Mouse (Mus musculus) retina, embryonic 14.5 days (tissue): ENCODE measurements around the gene Cep95.
A peak's percentile ranks its signal among the peaks of the same experiment; 100 is the strongest.
"Not testable (repeated sequence)": the region's sequence is repeated elsewhere in the genome, so short reads cannot be mapped to it uniquely, and the experiment has no call there.

ENCODE experiments used
- DNase-seq: peaks from one replicate; pipeline ENCODE4 v3.0.0-alpha.2; 2015; ENCODE audit warnings: low spot score

The Cep95 gene

DNA sequence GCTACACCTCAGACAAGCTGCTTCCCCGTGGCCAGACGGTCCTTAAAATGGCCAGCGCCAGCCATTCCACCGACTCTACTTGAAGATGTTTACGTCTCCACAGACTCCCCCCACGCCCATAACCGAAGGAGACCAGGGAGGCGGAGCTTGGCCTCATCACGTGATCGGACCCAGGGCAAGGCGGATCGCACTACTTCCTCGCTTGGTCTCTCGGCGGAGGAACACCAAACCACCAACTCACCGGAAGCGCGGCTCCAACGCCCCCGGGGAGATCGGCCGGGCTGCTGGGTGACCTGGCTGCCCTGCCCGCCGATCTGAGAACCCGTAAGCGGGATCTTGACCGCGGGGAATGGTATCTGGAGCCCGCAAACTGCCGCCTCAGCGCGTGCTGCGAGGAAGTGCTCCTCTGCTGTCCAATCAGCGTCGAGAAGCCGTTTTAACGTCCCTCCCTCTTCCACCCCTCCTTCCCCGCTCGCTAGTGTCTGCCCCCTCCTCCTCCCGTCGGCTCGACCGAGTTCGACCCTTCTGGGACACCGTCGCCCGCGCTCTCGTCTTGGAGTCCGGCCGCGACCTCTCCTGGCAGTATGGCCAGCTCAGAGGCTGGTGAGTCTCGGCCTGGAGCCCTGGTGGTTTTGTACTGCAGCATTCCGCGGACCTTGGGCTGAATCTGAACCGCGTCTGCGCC, at the start of gene Cep95, which contains the start of gene Ddx5:
Gene Cep95 (plus strand): TSS at position 478 of the 685 bp plus-strand sequence.
Gene Ddx5 (minus strand): TSS at position 411 of the 685 bp plus-strand sequence.
- peak; percentile 97 for DNase-seq

DNA sequence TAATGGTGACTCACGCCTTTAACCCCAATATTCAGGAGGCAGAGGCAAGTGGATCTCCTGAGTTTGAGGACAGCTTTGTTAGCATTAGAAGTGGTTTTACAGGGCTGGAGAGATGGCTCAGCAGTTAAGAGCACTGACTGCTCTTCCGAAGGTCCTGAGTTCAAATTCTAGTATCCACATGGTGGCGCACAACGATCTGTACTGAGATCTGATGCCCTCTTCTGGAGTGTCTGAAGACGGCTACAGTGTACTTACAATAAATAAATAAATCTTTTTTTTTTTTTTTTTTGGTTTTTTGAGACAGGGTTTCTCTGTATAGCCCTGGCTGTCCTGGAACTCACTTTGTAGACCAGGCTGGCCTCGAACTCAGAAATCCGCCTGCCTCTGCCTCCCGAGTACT, 48.3 kb upstream of the Cep95 start:
- not testable (repeated sequence) for DNase-seq

DNA sequence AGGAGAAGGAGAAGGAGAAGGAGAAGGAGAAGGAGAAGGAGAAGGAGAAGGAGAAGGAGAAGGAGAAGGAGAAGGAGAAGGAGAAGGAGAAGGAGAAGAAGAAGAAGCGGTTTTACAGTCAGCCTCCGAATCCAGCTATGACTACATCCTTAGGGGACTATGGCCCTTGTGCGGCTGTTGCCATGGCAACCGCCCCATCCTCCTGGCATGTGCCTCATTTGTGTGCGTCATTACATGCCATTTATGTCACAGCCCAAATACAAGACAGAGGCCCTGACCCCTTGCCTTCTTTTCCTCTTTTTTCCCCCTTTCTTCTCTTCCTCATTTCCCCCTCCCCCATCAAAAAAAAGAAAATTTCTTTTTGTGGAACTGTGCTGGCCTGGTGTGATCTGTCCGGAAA, 47.8 kb upstream of the Cep95 start:
- DNase-seq = peak; percentile 58

DNA sequence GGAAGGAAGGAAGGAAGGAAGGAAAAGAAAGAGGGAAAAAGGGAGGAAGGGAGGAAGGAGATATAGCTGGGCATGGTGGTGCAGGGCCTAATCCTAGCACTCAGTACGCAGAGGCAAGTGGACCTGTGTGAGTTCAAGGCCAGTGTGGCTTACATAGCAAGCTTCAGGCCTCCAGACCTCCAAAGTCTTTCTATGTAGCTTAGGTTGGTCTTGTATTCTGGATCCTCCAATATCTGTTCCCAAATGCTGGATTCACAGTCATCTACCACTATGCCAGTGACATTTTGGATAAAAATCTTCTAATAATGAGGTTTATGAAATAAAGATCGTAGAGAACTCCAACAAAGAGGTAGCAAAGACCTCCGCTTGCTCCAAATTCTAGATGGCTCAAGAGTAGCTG, 47.2 kb upstream of the Cep95 start:
- DNase-seq = no peak

DNA sequence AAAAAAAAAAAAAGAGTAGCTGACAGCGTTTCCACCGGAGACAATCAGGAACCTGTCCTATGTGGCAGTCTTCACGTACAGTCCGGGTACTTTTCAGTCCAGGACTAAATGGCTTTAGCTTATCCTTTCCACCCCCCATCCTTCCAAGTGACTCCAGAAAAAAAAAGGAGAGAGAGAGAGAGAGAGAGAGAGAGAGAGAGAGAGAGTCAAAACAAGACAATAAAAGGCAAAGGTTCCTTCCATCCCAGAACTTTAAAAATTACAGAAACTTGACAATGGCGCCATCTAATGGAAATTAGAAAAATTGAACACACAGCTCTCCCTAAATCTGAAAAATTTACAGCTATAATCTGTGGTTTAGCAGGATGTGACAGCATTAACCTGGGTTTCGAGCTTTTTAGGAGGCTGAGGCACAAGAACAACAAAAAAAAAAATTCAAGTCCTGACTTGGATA, 46.6 kb upstream of the Cep95 start:
- peak; percentile 81 for DNase-seq

DNA sequence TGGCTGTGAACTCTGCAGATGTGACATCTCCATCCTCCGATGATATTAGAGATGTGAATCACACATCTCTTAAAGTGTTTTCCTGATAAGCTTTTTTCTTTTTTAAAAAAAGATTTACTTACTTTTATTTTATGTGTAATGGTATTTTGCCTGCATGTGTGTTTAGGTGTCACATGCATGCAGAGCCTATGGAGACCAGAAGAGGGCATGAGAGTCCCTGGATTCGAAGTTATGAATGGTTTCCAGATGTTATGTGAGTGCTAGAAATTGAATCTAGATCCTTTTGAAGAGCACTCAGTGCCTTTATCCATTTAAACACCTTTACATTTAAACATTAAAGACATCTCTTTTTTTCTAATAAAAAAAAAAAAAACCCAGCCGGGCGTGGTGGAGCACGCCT, 44.1 kb upstream of the Cep95 start:
- no peak for DNase-seq

DNA sequence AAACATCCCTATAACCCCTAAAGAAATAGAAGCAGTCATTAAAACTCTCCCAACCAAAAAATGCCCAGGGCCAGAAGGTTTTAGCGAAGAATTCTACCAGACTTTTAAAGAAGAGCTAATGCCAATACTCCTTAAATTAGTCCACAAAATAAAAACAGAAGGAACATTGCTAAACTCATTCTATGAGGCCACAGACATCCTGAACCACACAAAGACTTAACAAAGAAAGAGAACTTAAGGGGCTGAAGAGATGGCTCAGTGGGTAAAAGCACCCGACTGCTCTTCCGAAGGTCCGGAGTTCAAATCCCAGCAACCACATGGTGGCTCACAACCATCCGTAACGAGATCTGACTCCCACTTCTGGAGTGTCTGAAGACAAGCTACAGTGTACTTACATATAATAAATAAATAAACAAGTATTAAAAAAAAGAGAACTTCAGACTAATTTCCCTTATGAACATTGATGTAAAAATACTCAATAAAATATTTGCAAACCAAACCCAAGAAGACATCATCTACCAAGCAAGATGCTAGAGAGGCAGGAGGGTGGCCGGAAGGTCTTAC, 39.4 kb upstream of the Cep95 start:
- DNase-seq = not testable (repeated sequence)

DNA sequence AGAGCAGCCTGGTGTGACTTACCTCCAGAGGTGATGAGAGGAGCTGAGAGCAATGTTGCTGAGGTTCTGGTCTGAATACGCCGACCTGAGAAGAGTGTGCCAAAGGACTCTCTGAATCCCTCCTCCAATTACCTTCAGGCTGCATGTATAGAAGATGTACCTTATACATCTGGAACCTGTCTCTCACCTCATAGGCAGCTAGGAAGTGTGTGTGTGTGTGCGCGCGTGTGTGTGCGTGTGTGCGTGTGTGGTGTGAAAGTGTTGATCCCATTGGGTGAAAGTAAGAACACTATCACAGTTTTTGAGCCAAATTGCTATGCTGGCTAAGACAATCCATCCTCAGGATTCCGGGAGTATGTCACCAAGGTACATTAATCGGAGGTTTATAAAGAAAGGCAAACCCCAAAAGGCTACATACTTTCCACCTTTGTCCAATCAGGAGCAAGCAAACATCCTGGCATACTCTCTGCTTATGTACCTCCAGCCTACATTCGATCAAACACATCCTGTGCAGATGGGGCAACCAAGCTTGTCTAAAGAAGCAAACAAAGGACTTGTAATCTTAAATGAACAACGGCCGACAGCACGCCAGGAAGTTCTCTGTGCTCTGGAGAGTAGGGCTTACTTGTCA, 38.8 kb upstream of the Cep95 start, which contains the start of gene Pecam1:
Gene Pecam1 (minus strand): TSS at position 508 of the 631 bp plus-strand sequence.
- no peak for DNase-seq

DNA sequence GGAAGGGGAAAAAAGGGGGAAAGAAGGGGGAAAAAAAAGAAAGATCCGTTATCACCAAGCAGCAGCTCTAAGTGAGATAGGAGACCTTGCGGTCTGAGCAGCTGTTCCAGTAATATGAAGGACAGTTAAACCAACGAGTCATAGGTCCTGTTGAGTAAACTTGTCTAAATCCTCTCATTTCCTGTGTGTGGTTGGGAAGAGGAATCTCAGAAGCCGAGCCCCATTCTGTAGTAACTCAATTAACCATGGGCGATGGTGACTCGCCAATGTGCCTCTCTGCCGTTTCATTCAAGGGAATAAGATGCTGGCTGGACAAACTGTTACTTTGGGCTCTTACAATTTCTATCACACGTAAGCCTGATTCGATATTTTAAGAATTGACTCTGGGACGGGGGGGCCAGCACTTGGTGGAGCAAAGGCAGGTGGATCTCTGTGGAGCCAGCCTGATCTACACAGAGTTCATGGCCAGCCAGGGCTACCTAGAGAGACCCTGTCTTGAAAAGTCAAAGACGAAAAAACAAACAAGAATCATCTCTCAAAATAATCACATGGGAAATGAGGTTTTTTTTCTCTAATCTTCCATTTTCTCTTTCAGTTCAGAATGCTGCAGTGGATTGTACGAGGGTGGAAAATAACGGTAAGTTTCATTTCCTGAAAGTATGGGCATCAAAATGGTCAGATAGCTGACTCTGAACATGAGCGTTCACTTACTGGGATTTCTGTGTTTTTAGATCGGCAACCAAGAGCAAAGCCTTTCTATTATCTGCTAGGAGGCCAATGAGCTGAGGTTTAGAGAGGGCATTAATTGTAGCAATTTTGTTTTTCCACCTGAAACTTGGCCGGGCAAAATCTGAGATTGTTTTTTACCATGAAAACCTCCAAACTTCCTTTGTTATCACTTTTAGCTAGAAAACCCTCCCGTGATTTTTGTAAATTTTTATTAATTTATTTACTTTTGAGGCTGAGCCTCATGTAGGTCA, 37.7 kb upstream of the Cep95 start, which contains the start of gene Milr1:
Gene Milr1 (plus strand): TSS at position 188 of the 980 bp plus-strand sequence.
- DNase-seq = no peak

DNA sequence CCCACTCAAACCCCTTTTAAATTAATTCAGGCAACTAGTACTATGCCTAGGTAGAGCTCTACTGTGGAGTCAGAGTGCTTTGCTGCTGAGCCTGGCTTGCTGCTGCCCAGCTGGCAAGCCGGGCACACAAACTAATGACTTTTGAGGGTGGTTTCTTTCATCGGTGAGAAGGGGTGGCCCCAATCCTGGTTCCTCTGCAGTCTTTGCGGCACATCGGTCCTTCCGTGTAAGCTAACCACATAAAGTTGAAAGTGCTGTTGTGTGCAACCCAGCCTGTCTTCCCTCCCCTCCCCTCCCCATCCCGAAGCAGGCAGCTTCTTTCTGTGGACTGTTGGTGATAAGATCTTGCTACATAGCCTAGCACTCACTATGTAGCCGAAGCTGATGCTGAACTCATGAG, 36.9 kb upstream of the Cep95 start:
- DNase-seq = no peak

DNA sequence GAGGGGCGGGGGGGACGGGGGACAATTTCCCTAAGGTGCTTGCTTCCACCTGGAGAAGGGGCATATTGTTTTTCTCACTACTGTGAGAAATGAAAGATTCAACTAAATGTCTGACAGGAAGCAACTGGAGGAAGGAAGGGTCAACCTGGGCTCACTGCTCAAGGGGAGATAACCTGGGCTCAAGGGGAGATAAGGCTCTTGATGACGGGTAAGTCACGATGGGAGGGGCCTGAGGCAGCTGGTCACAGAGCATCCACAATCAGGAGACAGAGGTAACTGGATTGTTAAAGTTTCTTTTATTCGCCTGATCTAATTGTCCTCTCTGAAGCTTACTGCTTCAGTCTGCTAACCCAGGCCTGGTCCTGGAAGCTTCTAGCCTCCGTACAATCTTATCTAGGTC, 35.7 kb upstream of the Cep95 start:
- no peak for DNase-seq

DNA sequence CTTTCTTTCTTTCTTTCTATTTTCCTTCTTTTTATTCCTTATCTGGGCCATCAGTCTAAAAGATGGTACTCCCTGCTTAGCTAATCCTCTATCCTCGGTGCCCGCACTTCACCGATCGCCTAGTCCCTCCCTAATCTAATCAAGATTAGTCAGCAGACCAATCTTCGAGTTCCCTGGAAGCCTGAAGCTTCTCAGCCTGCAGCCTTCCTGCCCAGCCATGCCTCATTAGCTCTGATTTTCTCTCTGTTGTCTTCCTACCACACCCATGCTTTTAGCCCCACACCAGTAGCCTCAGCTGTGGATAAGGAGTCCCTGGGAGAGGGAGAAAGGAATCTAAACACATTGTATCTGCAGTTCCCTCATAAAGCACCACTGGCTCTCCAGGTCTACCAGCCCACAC, 33.5 kb upstream of the Cep95 start:
- DNase-seq = no peak

DNA sequence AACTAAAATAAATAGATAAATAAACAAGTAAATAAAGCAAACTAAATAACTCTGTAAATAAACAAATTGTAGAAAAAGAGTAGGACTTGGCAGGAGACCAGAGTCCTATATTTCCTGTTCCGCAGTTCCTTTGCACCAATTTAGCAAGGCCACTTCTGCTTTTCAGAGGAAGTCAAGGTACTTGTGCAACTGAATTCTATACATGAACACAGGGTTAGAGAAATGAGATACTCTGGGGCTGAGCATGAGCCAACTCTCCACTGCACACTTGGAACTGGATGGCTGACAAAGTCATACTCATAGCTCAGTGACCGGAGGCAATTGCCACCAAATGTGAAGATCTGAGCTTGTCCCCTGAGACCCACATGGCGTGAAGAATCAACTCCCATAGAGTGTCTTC, 30.0 kb upstream of the Cep95 start:
- no peak for DNase-seq

DNA sequence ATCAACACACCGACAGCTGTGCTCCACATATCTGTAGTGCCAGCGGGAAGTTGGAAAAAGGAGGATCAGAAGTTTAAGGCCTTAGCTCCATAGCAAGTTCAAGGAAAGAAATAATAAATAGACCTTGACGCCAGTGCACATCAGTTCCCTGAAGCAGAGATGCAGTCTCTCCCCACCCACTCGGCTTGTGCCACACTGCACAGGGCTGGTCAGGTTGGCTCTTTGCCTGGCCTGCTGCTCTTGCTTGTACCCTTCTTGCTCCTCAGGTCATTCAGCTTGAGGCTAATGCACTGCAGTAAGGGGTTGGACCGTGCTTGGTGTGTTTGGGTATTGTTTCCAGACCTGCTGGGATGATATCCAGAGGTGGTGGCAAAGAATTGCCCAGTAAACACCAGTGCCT, 28.5 kb upstream of the Cep95 start:
- DNase-seq = no peak

DNA sequence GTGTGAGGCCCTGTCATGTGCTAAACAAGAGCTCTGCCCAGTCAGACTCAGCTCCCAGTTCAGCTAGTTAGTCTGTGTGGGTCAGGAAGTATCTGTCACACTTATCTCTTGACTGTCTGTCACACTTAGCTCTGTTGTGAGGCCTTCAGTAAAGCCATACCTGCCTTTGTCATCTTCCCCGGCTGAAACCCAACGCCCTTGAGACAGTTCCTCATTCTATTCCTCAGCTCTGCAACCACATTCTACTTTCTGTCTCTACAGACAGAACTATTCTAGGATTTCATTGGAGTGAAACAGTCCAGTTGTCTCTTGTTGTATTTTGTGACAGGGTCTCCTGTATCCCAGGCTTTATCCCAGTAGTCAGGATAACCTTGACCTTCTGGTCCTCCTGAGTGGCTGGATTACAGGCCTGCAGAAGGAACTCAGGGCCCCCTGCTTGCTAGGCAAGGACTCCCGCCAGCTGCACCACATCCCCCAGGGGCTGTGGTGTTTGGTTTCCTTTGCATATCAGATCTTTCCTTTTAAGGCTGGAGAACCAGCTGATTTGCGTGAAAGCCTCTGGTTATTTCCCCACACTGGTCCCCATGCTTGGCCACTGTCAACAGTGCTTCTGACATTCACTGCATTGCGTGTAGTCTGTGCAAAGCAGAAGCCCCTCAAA, 26.8 kb upstream of the Cep95 start:
- DNase-seq = no peak

DNA sequence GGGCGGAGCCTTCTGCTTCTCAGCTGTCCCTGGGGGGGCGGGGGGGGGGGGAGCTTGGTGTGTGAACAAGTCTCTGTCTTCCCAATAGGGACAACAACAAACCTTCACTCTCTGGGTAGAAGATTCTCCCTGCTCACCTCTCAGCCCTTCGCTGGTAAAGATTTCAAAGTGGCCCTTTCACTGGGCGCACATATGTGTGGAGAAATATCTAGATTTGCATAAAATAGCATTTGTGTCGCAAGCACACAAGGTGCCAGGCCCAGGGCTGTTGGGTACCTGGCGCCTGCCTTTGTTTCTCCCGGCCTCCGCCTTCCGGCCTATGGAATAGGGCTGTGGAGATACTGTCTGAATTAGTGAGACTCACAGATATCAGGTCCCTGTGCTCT, 26.3 kb upstream of the Cep95 start:
- no peak for DNase-seq

DNA sequence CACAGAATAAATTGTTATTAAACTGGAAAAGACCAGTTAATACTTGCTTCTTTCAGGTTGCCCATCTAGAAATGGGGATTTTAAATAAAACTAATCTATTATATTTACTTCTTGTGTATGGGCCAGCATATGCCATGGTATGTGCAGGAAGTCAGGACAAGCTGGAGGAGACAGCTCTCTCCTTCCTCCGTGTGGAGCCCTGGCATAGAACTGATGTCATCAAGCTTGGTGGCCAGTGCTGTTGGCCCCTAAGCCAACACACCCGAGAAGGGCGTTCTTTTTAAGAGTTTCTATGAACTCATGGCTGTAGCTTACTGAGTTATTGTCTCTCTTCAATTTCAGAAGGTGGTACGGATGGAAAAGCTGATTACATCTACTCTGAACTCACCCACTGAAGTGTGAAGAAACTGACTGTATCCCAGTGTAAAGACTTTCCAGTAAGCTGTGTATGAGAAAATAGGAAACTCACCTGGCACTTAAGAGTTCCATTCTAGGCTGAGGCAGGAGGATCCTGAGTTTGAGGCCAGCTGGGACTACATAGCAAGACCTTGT, 22.4 kb upstream of the Cep95 start:
- DNase-seq = no peak

DNA sequence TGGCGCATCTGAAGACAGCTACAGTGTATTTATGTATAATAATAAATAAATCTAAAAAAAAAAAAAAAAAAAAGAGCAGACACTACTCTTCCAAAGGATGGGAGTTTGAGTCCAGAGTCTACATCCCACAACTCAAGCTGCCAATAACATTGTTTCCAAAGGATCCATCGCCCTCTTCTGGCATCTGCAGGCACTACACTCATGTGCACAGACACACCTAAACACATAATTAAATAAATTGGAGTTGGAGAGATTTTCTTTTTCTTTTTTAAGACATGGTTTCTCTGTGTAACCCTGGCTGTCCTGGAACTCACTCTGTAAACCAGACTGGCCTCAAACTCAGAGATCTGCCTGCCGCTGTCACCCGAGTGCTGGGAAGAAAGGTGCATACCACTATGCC, 21.5 kb upstream of the Cep95 start:
- DNase-seq = no peak

DNA sequence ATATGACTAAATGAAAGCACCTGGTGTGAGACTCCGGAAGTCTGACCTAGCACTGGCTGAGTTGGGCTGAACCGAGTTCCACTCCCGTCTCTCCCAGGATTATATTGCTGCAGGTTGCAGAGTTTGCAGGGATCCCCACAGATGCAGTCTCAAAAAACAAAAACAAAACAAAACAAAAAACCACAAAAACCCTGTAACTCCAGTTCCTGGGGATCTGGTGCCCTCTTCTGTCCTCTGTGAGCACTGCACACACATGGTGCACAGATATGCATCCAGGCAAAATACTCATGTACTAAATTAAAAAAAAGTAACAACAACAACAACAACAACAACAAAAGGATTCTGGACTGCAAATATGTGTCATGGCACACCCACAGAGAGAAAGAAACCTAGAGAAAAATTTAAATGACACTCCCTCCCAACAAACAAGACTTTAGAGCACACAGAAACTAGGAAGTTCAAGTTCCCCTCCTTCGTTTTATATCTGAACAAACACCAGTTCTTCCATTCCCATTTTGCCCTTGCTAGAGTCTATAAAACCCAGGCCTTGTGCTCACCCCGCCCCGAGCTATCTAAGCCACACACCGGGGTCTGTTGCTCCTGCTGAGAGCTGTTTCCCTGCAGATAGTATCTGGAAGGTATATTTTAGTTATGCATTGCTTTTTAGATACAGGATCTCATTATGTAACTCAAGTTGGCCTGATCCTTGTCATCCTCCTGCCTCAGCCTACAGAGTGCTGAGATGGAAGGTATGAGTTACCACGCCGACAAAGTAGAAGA, 18.7 kb upstream of the Cep95 start:
- DNase-seq = no peak

DNA sequence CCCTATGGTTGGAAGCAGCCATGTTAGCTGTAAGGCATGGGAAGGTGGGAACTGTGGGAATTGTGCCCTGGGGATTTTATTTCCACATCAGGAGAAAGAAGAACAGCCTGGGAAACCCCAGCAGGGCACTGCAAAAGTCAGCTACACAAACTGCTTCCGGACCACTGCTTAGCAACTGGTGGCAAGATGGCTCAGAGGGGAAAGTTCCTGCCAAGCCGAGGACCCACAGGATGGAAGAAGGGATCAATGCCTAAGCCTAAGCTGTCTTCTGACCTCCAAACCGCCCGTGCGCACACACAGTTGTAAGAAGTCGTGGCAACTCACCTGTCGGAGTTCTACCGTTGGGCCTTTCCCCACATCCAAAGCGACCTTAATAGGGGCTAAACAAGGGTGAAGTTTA, 16.0 kb upstream of the Cep95 start:
- DNase-seq = no peak
